In genomic region chr5:89672950-89673349, GRCm38 (mm10) we compare ENCODE assay signal across 20 mouse cellular contexts.
"Had no signal": no experiment of that assay in that cellular context is flagged by ENCODE, and none has a peak within 500 bp of the region (broad histone marks: within the 10 kb centered on the region; RNA-seq: fewer than 3 reads in every experiment).

No protein-coding gene starts in this region.

- H3K9me3 ChIP-seq: liver, embryonic 15.5 days; lung, embryonic 15.5 days; midbrain, embryonic 13.5 days; neural tube, embryonic 13.5 days; neural tube, embryonic 15.5 days; stomach, embryonic 15.5 days had no signal

- H3K36me3 ChIP-seq: liver, embryonic 15.5 days; lung, embryonic 15.5 days; midbrain, embryonic 13.5 days; neural tube, embryonic 13.5 days; neural tube, embryonic 15.5 days; stomach, embryonic 15.5 days had no signal

- H3K9ac ChIP-seq: liver, embryonic 15.5 days; liver, postnatal 0 days; lung, embryonic 15.5 days; midbrain, embryonic 13.5 days; neural tube, embryonic 13.5 days; neural tube, embryonic 15.5 days; stomach, embryonic 15.5 days had no signal

- DNase-seq: liver, postnatal 0 days; lung, postnatal 14 days; lung, postnatal 36 days; right cerebral cortex, postnatal 14 days; thymus, adult 2 months; thymus, postnatal 25 days; thymus, postnatal 4 days had no signal

- H3K4me2 ChIP-seq: liver, embryonic 15.5 days; lung, embryonic 15.5 days; midbrain, embryonic 11.5 days; midbrain, embryonic 13.5 days; neural tube, embryonic 13.5 days; neural tube, embryonic 15.5 days; stomach, embryonic 15.5 days had no signal

- H3K27me3 ChIP-seq: liver, embryonic 15.5 days; lung, embryonic 15.5 days; megakaryocyte, embryonic 14.5 days; midbrain, embryonic 13.5 days; neural tube, embryonic 13.5 days; neural tube, embryonic 15.5 days; stomach, embryonic 15.5 days had no signal

- H3K27ac ChIP-seq: liver, embryonic 15.5 days; lung, embryonic 15.5 days; macrophage; midbrain, embryonic 13.5 days; neural tube, embryonic 13.5 days; neural tube, embryonic 15.5 days; stomach, embryonic 15.5 days; stomach, postnatal 0 days had no signal

- H3K4me1 ChIP-seq: liver, embryonic 15.5 days; megakaryocyte, embryonic 14.5 days; midbrain, embryonic 13.5 days; neural tube, embryonic 13.5 days; neural tube, embryonic 15.5 days; stomach, embryonic 15.5 days had no signal

- ATAC-seq: liver, postnatal 0 days; lung, postnatal 0 days; midbrain, embryonic 13.5 days; midbrain, embryonic 16.5 days had no signal

- H3K4me3 ChIP-seq: liver, embryonic 15.5 days; lung, embryonic 15.5 days; megakaryocyte, embryonic 14.5 days; midbrain, embryonic 13.5 days; myocyte; neural tube, embryonic 13.5 days; neural tube, embryonic 15.5 days; stomach, embryonic 15.5 days had no signal
